Mouse (Mus musculus): Measurements from ENCODE around the gene Arl5c. TPM values are rescaled to one million over a fixed set of nuclear protein-coding genes. Genes with fewer than 3 reads are reported as not detected.
A peak's percentile ranks its signal among the peaks of the same experiment; 100 is the strongest.

Gene Arl5c
- total RNA-seq, 2 experiments from 2014 or later = 42.9 to 51.2 TPM

- ATAC-seq (ENCODE audit: poor library complexity, severe bottlenecking) = no peak; the same call in 1 of the 2 replicates
Measured at GRCm38 (mm10) chr11:97960907-97961306, 35.1 kb downstream of the Arl5c start.

DNA sequence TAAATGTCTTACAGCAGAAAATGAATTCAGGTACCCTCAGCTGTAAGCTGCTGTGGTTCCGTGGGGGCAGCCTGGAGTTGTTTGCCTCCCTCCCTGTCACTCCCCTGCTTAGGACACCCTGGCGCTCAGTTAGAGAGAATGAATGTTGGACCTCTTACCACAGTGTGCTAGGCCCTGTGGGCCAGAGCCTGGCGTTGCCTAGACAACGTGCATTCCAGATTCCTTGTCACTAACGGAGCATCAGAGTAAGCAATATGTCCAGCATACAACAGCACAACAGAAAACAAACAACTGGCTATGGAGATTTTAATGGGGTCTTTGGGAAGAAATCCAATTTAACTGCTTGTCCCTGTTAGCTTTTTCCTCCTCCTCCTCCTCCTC is 36.7 kb downstream of the Arl5c start:
- no peak for ATAC-seq (ENCODE audit: poor library complexity, severe bottlenecking)

DNA sequence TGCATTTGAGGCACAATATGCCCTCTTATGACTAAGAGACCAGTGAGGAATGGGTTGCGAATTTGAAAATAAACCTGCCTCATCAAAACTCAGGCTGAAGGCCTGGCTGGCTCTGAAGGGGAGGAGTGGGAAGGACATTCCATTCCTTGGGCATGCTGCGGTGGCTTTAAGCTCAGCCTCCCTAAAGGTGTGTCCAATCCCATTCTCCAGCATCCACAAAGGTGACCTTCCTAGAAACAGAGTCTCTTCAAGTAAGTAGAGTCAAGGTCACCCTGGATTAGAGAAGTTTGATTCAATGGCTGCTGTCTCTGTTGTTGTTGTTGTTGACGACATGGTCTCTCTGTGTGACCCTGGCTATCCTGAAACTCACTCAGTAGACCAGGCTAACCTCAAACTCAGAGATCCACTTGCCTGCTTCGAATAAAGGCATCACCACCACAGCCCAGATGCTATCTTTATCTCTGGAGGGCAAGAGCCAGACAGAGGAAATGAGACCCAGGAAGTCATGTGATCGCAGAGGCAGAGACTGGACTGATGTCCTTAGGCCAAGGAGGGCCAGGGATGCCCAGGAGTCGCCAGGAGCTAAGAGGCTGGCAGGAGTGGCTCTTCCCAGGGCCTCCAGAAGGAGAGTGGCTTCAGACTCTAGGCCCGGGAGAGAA is 37.2 kb downstream of the Arl5c start:
- ATAC-seq (ENCODE audit: poor library complexity, severe bottlenecking) = no peak

DNA sequence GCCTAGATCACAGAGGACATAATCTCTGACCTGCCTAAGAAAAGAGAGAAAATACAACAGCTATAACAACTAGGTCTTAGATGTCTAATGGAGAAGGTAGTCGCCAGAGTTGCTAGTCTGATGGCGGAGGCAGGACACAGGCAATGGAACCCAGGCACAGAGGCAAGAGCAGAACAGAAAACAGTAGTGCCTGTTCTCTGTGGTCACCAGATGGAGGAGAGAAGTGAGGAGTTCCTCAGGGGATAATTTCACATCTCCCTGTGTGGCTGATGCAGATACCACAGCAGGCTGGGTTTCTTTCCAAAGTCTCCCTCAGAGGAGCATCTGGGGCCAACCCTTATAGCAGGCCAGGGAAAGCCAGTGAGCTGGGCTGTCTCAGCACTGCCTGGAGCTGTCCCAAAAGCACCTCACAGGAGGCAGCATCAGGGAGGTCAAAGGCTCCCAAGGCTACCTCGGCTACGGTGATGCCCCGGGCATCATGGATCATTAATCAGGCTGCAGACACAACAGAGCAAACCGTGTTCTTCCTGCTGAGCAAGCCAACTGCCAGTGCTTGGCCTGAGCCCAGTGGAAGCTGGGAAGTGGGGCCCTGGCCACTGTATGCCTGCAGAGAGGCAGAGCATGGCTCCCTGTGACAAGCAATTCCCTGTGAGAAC is 38.9 kb downstream of the Arl5c start:
- ATAC-seq (ENCODE audit: poor library complexity, severe bottlenecking) = peak; percentile 75

DNA sequence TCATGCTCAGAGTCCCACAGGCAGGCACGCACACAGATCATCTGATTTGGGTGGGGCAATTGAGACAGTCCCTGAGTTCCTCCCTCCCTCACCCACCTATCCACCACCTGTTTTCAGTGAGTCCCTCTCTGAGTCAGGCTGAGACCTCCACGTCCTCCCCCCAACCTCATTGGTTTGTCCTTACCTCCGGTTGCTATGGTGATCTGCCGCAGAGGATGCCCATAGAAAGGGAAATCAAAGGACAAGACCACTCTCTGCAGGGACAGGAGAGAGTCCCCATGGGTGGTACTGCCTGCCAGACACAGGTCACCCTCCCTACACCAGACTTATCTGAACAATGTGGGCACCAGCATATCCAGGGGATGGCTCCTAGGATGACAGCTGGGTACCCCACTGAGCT is 40.1 kb downstream of the Arl5c start:
- ATAC-seq (ENCODE audit: poor library complexity, severe bottlenecking) = no peak

GRCm38 (mm10) chr11:97955146-97955902 is 40.7 kb downstream of the Arl5c start:
- ATAC-seq (ENCODE audit: poor library complexity, severe bottlenecking) = 0 out of 2 replicates have a peak, but pooled peaks have one; percentile 18

DNA sequence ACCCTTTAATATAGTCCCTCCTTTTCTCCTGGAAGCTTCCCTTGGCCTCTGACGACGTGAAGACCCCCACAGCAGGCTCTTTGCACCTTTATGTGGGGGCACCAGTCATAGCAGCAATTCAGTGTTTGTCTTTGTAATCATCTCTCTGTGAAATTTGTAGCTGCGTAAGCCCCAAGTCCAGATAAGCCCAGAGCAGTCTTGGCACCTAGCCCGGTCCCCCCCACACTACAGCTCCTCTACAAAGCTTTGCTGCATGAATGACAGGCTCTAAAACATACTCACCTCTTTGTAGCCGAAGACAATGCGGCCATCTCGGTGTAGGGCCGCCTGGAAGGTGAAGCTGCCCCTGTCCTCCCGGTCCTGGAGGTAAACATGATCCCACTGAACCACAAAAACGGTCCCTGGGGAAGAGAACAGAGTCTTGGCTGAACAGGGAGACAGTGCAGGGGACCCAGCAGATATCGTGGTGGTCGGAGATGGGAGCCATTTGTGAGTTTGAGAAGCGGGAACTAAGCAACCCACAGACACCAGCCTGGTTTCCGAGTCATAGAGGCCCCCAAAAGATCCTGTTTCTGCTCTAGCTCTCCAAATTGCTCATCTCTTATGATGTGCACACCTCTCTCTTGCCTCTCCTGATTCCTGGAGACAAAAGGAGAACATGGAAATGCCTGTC is 41.4 kb downstream of the Arl5c start:
- ATAC-seq (ENCODE audit: poor library complexity, severe bottlenecking) = no peak

DNA sequence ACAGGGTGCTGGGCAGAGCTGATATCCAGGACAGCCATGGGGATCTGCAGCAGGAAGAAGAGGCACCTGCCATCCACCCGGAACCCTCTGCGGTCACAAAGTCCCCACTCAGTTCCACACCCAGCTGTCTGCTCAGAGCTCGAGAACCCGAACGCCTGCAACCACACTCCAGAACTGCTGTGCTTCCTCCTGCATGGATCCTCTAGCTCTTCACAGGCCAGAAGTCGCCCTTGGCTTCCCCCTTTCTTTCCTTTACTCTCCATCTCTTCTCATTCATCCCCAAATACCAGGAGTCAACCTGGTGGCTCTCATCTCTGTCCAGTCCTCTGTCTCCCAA is 42.1 kb downstream of the Arl5c start:
- ATAC-seq (ENCODE audit: poor library complexity, severe bottlenecking) = no peak

DNA sequence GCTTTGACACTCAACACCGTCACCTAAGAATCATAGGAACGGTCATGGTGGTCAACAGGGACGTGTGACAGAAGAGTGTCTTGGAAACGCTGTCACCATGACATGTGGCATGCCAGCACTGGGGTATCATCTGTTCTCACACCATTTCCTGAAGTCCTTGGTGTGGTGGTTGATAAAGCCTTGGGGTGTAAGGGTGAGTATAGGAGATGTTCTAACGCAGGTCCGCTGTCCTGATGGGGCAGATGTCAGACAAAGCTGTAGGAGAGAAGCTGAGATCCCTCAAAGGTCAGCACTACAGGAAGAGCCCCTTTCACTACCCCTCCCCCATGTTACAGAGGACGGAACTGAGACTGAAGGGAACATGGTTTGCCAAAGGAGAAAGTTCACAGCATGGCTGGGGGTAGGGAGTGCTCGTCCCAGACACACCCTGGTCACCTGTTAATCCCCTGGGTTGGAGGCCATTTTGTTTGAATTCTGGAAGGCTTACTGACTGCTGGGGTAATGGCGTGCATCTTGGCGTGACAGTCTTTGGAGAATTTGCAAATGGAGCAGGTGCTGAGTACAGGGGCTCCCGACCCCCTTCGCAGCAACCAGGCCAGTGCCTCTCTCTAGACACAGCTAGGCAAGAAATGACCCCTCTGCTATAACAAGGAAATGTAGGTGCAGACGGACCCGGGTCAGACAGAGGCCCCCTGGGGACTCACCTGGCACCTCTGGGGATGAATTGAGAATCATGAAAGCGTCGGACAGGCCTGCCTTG is 42.6 kb downstream of the Arl5c start:
- no peak for ATAC-seq (ENCODE audit: poor library complexity, severe bottlenecking)

GRCm38 (mm10) chr11:97952367-97953006 is 43.5 kb downstream of the Arl5c start:
- ATAC-seq (ENCODE audit: poor library complexity, severe bottlenecking) = no peak

DNA sequence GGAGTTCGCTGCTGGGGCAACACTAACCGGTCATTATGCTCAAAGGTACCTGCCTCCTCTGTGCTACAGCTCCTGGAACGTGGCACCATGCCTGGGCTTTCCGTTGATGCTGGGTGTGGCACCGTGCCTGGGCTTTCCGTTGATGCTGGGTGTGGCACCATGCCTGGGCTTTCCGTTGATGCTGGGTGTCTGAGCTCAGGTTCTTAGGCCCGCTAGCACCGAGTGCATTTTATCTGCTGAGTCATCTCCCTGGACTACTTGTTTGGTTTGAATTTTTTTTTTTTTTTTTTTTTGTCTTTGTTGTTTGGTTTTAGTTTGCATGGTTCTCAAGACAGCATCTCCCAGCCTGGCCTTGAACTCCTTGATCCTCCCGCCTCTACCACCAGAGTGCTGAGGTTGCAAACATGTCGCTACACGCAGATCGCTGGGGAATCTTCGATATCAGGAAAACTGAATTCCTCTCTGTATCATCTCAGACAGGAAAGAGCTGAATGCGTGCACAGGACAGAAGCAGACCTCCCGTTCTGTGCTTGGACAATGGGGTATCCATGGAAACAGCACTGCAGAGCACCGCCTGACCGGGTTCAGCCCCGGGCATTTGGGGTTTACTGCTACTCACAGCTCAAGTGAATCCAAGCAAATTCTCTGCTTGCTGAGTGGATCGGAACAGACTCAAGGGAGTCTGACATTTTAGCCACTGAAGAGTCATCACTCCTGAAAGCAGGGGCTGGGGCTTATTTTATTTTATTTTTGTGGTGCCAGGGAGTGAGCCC is 46.1 kb downstream of the Arl5c start:
- ATAC-seq (ENCODE audit: poor library complexity, severe bottlenecking) = peak; percentile 51

DNA sequence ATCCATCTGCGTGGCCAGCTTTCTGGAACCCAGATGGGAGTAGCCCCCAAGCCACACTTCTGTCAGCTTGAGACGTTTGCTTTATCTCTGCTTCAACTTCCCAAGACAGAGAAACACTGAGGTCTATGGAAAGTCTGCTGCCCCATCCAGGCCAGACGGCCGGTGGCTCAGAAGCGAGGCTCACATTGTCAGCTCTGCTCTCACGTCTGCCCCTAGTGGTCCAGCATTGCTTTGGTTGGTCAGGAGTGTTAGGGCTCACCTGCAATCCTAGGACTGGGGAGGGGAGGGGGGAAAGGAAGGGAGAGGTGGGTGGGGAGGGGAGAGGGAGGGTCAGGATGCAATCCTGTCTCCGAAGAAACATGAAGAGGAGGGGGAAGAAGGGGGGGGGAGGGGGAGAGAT is 48.6 kb downstream of the Arl5c start:
- no peak for ATAC-seq (ENCODE audit: poor library complexity, severe bottlenecking)

DNA sequence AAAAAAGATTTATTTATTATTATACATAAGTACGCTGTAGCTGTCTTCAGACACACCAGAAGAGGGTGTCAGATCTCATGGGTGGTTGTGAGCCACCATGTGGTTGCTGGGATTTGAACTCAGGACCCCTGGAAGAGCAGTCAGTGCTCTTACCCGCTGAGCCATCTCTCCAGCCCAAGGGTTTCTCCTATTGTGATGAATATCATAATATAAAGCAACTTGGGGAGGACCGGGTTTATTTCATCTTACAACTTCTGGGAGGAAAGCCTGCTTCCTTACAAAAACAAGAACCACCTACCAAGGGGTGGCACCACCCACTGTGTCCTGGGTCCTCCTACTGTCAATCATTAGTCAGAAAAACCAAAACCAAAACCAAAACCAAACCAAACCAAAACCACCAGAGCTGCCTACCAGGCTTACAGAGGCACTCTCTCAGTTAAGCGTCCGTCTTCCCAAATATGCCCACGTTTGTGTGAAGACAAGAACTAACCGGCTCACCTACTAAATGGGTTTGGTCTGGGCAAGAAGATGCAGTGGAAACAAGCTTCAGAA is 50.2 kb downstream of the Arl5c start:
- peak; percentile 69 for ATAC-seq (ENCODE audit: poor library complexity, severe bottlenecking)

DNA sequence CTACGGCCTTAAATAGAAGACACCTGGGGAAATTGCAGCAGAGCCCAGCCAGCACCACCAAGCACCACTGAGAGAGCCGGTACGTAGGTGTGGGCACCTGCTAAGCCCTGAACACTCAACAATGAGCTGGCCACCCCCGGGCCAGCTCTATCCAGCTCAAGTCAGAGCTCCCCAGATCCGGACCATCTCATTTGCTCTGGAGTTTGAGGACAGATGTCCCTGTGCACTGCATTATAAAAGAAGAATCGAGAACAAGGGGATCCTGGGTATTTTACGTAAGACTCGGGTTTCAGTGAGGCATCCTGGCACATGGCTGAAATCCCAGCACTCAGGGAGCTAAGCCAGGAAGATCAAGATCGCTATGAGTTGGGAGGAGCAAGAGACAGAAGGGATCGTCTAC is 51.0 kb downstream of the Arl5c start:
- ATAC-seq (ENCODE audit: poor library complexity, severe bottlenecking) = no peak

DNA sequence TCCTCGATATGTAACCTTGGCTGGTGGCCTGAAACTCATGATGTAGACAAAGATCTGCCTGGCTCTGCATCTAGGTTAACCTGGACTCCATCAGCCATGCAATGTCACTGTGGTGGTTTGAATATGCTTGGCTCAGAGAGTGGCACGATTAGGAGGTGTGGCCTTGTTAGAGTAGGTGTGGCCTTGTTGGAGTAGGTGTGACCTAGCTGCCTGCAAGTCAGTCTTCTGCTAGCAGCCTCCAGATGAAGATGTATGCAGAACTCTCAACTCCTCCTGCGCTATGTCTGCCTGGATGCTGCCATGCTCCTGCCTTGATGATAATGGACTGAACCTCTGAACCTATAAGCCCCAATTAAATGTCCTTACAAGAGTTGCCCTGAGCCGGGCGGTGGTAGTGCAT is 52.7 kb downstream of the Arl5c start:
- ATAC-seq (ENCODE audit: poor library complexity, severe bottlenecking) = no peak

GRCm38 (mm10) chr11:97942420-97943111 is 53.4 kb downstream of the Arl5c start:
- ATAC-seq (ENCODE audit: poor library complexity, severe bottlenecking) = peak; percentile 56; the same call in 1 of the 2 replicates
